Mouse (Mus musculus) E14TG2a.4 (cell line): Measurements from ENCODE around the gene Fosb.

Experiments
- CTCF ChIP-seq: conservative IDR thresholded peaks from 2 replicates; pipeline ENCODE4 v1.5.1; 2014; ENCODE audit warnings: low read length
- POU5F1 ChIP-seq: IDR thresholded peaks from 2 replicates; pipeline ENCODE4 v1.6.1; 2014; ENCODE audit warnings: low read length, borderline replicate concordance

GRCm38 (mm10) chr7:19282385-19282784 lies 27.5 kb downstream of the Fosb start, which contains the start of gene Rtn2:
- TF ChIP-seq CTCF (no peak), POU5F1 (no peak)
